Mouse (Mus musculus) embryo, embryonic 11.5 days (tissue): ENCODE measurements at regions not wholly inside any gene's neighbourhood (a gene's known extent, or its start where the extent isn't known, plus 50 kb on each side); places are given as distances from the start of the nearest gene placed in this dataset.
"Not testable (repeated sequence)": the region's sequence is repeated elsewhere in the genome, so short reads cannot be mapped to it uniquely, and the experiment has no call there.

Experiments
- DNase-seq: peaks from one replicate; pipeline ENCODE4 v3.0.0-alpha.2; 2012; ENCODE audit warnings: low read depth, low spot score

DNA sequence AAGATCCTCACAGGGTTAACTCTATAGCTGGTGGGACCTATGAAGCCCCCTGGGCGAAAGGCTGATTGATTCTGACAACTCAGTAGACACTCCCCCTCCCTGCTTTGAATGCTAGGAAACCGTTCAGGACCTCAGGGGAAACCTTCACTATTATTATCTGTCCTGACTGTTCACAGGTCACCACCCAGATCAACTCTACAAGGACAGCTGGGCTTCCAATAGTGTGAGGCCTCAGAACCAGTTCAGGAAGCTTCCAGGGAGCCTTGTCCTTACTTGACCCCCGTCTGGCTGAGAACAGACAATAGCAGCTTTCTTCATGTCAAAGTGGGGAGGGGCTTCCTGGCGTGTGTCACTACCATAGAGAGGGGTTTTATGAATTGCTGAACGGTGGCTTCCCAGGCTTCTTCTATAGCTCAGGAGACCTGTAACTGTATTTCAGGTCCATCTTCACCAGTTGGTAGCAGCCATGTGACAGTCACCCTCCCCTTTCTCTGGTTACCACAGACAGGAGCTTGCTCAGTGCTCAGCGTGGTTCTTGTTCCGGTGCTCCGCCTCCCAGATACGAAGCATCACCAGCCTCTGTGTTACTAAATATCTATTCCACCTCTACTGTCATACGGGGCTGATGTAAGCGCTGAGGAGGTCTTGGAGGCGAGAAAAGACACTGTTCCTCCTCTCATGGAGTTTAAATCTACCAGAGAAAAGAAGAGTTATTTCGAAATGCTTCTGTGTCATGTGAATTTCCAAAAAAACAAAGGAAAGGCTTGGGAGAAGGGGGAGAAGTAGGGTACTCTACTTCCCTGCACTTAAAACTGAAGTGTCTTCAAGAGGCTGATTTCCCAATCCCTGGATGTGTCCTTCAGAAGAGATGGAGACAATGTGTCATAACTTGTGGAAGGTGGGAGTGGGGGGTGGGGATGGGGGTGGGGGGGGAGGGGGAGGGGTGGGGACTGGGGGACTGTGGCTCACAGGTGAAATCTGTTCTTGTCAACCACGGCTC is 96.9 kb downstream of the Vcpkmt start:
- no peak for DNase-seq

DNA sequence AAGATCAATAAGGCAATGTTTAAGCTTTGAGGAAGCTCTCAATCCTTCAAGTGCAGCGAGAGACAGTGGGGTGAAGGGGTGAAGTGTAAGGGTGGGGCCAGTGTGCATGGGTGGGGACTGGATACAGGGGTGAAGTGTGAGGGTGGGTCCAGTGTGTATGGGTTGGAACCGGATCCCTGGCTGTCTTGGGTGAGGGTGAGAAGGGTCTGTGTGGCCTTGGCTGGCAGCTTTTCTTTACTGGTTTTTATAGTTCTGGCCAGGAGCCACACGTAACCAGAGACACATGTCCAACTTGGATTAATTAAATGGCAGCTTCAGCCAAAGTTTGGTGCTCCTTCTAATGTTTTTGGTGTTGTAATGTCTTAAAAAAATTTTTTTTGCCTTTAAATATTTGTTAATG is 101.4 kb downstream of the Vcpkmt start:
- DNase-seq: no peak

DNA sequence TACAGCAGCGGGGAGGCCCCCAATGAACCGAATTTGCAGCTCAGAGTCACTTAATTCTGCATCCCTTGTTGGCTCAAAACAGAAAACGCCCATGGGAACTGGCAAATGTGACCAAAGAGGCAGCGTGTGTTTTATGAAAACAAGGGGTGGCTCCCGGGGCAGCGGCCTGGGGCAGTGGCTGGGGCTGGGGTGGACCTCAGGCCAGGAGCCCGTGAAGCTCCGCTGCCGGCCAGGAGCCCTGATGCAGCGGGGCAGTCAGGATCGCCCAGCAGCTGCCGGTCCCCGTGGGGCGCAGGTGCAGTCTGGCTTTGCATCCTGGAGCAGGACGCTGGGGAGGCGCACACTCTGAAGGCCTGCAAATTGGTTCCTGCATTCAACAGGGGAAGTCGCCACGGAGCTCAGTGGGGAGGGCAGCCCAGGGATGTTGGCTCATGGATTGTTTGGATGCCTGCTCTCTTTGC is 104.4 kb upstream of the Gm9887 start:
- no peak for DNase-seq

DNA sequence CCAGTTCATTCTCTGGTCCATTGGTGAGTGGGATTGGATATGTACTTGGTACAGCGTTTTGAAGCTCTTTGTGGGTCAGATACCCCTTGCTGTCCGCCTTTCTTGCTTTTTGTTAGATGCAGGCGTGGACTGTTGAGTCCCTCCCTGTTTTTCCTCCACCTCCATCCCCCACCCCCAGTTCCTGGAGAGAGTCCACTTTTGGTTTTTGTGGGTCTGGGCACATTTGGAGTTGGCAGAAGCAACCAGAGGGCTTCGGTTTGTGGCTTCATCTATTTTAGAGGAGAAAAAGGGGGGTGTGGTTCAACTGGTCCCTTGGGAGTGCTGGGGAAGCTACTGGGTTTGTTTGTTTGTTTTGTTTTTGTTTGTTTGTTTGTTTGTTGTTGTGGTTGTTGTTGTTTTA is 103.9 kb upstream of the Gm9887 start:
- DNase-seq: no peak

DNA sequence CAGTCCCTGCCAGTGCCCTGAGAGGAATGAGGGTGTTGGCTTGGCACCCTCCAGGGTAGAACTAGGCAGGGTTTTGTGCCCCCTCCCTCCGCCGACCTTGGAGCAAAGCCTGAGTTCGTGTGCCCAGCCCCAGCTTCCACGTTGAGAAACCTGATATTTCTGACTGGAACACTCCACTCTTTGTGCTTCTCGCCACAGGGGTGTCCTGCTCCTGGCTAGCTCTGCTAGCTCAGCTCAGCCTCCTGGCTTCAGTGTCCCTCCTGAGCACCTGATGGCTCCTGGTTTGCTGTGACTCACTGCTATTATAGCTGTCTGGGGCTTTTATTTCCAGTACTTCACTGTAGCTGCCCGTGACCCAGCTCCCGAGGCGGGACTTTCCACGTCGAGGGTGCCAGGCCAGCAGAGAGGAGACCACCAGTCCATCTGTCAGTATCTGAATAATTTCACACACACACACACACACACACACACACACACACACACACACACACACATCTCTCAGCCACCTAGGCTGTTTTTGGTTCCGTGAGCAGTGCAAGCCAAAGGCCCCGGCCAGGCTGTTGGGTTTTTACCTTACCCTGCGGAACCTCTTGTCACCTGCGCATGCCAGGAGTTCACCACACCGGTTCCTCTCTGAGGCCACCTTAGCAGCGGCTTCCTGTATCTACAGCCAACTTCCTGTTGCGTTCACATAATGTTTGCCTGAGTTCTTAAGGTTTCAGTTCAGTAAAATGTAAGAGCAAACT is 102.8 kb upstream of the Gm9887 start:
- DNase-seq: no peak

DNA sequence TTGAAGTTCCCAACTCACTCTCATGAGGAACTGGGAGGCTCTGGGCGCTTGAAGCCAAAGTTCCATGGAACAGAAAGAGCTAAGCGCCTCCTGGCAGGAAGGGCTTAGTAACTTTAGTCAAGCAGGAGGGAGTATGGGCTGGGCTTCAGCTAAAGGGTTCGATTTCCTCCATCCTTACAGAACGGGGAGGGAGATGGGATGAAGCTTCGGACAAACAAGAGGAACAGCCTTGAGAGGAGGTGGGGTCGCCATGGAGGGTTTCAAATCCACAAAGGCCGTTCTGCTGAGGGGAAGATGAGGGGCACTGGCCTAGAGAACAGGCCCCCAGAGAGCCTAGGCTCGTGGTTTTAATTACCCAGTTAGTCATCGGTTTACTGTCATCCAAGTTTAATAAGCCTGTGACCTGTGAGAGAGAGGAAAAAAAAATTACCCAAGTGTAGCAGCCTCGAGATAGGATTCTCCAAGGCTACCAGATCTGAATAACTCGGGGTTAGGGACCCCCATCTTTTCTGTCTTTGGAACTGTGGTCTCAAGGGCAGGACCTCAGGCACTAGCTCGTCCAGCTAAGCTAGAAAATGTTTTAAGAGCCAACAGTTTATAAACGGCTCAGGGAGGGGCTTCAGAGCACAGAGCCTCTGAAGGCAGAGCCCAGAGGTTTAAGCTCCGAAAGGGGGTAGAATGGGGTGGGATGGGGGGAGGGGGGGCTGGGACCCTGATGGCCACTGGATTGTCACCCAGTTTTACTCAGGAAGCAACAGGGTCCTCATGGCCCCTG is 102.1 kb upstream of the Gm9887 start:
- no peak for DNase-seq

DNA sequence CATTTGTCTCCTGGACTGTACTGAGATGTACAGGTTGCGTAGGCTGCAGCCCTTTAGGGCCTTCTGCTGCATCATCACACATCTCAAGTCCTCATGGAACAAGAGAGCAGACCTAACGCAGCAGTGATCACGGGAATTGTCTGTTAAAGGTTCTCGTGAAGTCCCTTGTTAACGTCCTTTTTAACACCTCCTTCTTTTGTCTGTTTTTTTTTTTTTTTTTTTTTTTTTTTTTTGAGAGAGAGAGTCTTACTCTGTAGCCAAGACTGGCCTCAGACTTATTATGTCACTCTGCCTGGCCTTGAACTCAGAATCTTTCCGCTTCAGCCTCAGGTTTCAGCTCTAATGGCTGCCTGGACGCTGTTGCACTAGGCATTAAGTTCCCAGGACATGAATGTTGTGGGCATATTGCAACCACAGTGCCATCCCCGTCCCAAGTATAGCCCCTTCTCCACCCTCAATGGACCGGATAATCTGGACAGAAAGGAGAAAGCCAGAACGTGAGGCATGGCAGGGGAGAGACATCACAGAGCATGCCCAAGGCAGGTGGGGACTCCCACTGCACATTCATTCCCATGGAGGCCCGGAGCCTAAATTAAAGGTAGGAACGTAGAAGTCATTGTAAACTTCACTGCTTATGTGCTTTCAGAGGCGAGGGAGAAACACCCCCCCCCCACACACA is 101.3 kb upstream of the Gm9887 start:
- no peak for DNase-seq

DNA sequence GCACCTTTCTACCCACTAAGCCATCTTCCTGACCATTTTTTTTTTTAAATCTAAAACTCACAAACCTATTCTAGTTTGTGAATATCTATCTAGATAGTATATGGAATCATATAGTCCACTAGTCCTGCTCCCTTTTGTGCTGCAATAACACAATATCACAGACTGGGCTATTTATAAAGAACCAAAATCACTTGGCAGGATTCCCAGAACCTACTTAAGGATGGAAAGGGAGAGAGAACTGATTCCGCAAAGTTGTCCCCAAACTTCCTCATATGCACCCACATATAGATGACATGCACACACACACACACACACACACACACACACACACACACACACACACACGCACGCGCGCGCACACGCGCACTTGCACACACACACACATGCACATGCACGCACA is 100.7 kb upstream of the Gm9887 start:
- DNase-seq: no peak

DNA sequence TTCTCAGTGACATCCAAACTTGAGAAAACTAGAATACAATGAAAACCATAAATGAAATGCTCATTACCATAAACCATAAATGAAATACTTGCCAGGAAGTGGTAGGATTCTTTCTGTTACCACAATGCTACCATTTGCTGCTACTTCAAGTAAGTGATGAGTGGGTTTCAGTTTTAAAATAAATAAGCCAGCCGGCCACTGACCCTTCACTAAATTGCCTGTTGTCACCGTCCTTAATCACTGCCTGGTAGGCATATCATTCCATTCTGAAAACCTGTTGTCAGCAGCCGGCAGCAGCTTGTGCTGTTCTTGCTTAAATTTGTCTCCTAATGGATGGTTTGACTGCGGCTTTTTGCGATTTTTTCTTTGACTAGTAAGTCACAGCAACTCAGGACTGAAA is 99.6 kb upstream of the Gm9887 start:
- DNase-seq: no peak

DNA sequence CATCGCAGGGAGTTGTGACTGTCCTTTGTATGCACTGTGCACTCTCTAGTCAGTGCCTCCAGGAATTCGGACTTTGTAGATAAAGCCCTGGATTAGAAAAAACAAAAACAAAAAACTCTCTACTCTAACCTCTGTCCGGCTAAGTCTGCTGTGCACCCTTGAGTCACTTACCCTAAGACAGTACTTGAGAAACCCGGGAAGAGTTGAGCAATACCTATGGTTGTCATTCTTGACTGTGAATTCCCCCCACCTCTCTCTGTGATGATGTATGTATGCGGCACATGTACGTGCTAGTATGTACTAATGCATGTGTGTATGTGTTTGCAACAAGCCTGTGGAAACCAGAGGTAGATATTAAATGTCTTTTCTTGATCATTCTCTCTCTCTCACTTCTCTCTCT is 96.7 kb upstream of the Gm9887 start:
- no peak for DNase-seq

DNA sequence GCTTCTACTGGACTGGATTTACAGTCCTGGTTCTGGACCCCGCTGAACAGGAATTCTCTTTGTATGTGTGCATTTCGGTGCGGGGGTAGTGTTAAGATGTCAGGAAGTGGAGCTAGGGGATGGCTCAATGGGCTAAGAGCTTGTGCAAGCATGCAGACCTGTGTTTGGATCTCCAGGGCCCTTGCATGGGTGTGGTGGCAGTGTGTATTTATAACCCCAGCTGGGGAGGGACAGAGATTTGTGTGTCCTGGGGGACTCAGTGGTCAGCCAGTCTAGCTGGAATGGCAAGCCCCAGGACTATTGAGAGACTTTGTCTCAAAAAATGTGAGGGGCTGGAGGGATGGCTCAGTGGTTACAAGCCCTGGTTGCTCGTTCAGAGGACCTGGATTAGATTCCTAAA is 95.1 kb upstream of the Gm9887 start:
- no peak for DNase-seq

DNA sequence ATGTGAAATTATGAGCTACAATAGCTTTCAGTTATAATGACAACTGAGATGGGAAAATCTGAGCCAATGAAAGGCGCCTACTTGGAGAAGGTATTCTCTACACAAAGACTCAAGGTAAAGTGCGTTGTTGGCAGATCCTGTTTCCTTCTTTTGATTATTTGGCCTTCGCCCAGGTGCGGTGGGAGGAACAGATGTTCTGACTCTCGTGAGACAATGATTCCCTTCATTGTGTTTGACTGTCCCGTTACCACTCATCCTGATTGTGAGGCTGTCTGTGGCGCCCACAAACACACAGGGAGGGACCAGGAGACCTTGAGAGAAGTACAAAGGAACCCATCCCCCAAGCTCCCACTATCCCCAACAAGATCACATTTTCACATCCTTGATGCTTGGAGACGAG is 92.6 kb upstream of the Gm9887 start:
- DNase-seq: no peak

DNA sequence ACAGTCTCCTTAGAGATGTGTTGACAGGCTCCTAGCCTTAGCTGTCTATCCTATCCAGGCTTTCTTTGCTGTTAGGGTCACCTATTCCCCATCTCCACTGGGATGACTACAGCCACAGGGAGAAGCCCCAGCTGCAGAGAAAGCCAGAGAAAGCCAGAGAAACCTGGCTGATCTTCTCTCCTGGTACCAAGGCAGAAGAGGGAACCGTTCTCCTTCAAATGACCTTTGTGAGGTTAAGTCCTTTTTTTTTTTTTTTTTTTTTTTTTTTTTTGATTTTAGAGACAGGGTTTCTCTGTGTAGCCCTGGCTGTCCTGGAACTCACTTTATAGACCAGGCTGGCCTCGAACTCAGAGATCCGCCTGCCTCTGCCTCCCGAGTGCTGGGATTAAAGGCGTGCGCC is 91.1 kb upstream of the Gm9887 start:
- not testable (repeated sequence) for DNase-seq

DNA sequence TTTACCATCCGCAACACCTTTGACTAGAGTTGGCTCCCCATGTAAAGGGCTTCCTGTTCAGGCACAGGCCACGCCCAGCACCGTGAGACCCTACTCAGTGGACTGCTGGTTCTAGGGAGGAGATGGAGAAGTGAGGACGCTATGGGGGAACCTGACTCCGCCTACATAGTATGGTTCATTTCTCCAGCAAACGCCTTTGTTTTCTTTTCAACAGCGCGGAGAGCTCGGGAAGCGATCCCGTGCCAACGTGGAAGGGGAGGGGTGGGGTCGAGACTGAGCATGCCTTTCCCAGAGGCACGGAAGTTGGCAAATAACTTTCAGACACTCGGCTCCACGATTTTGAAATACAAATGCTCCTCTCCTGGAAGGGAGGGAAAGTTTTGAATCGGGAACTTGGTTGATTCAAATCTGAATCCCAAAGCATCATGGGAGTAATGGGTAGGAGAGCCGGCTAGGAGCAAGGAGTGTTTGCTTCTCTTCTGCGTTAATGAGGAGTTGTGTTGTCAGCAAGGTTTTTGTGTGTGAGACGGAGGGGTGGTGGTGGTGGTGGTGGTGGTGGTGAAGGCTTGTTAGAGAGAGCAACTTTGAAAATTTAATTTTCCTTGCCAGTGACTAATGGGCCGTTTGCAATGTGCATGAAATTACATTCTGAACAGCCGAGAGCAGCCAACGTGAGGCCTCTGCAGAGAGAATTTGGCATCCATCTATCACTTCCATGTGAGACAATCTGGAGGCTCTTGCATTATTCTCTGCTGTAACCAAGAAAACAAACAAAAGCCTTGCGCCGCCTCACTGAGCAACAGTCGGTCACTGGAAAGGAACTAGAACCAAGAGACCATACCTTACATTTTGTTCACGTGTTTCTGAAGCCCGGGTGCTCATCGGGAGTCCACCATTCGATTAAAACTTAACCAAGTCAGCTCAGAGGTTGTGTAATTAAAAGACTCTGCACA is 89.9 kb upstream of the Gm9887 start:
- DNase-seq: no peak

DNA sequence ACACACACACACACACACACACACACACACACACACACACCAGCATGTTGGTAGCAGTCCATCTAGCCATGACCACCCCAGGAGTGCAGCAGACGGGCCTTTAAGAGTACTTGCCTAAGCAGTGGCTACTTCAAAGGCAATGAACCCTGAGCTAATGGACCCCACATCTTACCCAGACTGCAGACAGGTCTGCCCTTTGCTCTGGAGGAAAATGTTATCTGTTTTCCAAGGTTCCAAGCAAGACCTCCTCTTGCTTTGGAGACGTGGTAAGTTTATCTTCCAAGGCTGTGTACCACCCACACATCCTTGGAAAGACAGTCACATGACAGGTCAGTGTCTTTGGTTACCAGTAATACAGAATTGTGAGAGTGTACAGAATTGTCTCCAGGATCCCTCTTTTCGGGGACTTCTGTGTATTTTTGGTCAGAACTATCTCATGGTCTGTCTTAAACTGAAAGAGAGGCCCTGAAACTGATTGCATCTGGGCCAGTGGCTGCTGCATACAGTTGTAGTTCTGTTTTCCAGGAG is 88.4 kb upstream of the Gm9887 start:
- no peak for DNase-seq

DNA sequence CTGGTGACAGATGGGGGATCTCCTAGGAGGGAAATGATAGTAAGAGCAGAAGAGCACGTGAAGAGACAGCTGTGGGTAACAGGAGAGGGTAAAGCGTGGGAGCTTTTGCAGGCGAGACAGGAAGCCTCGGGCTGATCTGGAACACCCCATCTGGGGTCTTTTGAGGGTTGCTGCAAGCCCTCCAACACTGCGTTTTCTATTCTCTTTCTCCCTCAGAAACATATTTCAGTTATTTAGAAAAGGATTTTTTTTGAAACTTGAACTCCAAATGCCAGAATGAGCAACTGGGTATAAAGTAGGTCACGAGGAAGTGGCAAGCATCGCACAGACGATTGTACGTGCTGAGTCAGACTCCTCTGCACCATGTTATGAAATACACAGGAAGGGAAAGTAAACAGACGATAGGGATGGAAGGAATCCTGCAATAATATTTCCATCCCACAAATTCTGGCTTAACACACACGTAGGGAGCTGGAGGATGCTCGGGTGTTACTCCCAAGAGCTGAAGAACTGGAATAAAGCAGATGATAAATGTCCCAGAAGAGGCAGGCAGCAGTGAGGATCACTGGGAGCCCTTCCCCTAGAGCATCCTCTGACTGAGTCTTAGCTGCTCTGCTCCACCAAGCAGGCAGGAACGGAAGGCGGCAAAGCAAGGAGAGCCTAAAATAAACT is 86.0 kb upstream of the Gm9887 start:
- DNase-seq: no peak

DNA sequence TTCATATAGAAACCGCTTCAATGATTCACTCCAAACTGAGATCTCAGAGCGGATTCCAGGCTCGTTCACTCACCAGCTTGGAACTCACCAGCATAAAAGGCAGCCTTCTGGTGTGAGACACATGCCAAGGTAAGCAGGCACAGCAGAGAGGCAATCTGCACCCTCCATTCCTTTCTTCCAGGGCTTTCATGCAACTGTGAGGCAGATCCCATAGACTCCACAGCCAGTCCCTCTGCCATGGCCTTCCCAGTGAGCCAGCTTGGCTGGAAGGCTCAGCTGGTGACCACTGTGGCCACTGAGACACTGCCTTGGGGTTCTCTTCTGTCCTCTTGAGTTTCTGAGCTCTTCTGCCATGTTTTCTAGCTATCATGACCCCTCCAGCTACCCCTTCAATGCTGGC is 84.5 kb upstream of the Gm9887 start:
- no peak for DNase-seq

DNA sequence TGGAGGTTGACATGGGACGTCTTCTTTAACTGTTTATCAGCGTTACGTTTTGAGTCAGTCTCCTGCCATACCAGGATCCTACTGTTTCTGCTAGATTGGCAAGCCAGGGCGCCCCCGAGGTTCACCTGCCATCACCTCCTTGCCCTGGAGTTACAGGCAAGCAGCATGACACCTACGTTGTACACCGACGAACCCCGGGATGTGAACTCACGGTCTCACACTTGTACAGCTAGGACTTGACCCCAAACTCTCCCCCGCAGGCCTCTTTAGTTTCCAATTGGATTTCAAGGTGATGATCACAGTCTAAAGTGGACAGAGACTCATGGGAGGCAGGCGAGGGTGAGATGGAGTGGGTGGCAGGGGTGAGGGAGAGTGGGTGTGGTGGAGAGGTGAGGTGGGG is 83.9 kb upstream of the Gm9887 start:
- no peak for DNase-seq

DNA sequence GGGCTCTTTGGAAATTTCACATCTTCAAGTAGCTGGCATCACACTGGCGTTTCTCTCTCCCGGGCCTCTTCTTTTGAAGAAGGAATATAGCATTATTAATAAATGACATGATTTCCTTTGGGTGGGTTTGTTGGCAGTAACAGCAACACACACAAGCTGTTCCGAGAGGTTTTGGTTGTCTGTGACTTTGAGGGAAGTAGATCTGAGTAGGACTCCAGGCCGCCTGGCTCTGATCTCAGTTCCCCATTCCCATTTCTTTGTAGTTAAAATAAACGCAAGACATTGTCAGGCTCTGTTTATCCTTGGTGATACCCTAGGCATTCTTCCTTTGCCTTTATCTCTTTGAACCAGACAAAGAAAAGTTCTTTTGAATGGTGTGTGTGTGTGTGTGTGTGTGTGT is 83.3 kb upstream of the Gm9887 start:
- no peak for DNase-seq
